23 mouse cellular contexts compared by ENCODE assay signal in genomic region chr15:88318048-88318447, GRCm38 (mm10).
DNase-seq lines count a peak whose midpoint lies in the region; ATAC-seq and TF ChIP-seq lines count a peak whose summit lies in the region.
"Had no signal": no experiment of that assay in that cellular context is flagged by ENCODE, and none has a peak within 500 bp of the region (broad histone marks: within the 10 kb centered on the region; RNA-seq: fewer than 3 reads in every experiment).

No protein-coding gene starts in this region.

- no peaks in the 10 kb centered on the region for H3K9me3 ChIP-seq in forebrain, embryonic 10.5 days
- H3K9me3 ChIP-seq in forebrain, embryonic 11.5 days (ENCODE audit: control insufficient read depth, low read length), result no peaks in the 10 kb centered on the region
- no peaks in the 10 kb centered on the region for H3K9me3 ChIP-seq in midbrain, embryonic 12.5 days
- H3K9me3 ChIP-seq in midbrain, embryonic 15.5 days, result no peaks in the 10 kb centered on the region
- H3K9me3 ChIP-seq in forebrain, embryonic 14.5 days (replicated peaks; ENCODE audit: control insufficient read depth, low read length), result no peaks in the 10 kb centered on the region
- no peaks in the 10 kb centered on the region for H3K9me3 ChIP-seq in midbrain, embryonic 14.5 days (ENCODE audit: control insufficient read depth, low read length)
- H3K9me3 ChIP-seq: heart, embryonic 12.5 days; intestine, embryonic 15.5 days; limb, embryonic 12.5 days; liver, embryonic 13.5 days; neural tube, embryonic 15.5 days had no signal

- no peak overlapping the region for H3K4me3 ChIP-seq in forebrain, embryonic 10.5 days
- no peak overlapping the region for H3K4me3 ChIP-seq in forebrain, embryonic 11.5 days (ENCODE audit: low read depth, low read length)
- H3K4me3 ChIP-seq in midbrain, embryonic 12.5 days, result no peak overlapping the region
- H3K4me3 ChIP-seq in midbrain, embryonic 15.5 days, result no peak overlapping the region
- H3K4me3 ChIP-seq in forebrain, embryonic 14.5 days (ENCODE audit: low read depth, low read length), result no peak overlapping the region
- H3K4me3 ChIP-seq in midbrain, embryonic 14.5 days (replicated peaks; ENCODE audit: low read depth, low read length), result no peak overlapping the region
- no peak overlapping the region for H3K4me3 ChIP-seq in gastrocnemius, adult 2 months
- H3K4me3 ChIP-seq: heart, embryonic 12.5 days; intestine, embryonic 15.5 days; limb, embryonic 12.5 days; liver, embryonic 13.5 days; myocyte; neural tube, embryonic 15.5 days had no signal

- peaks cover 27% of the 10 kb centered on the region for H3K4me1 ChIP-seq in forebrain, embryonic 10.5 days
- H3K4me1 ChIP-seq in forebrain, embryonic 11.5 days (replicated peaks; ENCODE audit: control insufficient read depth, insufficient read depth, low read length), result peaks cover 4% of the 10 kb centered on the region; the same call in 1 of the 2 replicates
- peaks cover 19% of the 10 kb centered on the region; the same call in 1 of the 2 replicates for H3K4me1 ChIP-seq in midbrain, embryonic 12.5 days
- peaks cover 15% of the 10 kb centered on the region for H3K4me1 ChIP-seq in midbrain, embryonic 15.5 days
- H3K4me1 ChIP-seq in forebrain, embryonic 14.5 days (ENCODE audit: control insufficient read depth, insufficient read depth, low read length), result peaks cover 29% of the 10 kb centered on the region
- H3K4me1 ChIP-seq in midbrain, embryonic 14.5 days (ENCODE audit: control insufficient read depth, insufficient read depth, low read length), result peaks cover 11% of the 10 kb centered on the region; the same call in 1 of the 2 replicates
- H3K4me1 ChIP-seq: heart, embryonic 12.5 days; intestine, embryonic 15.5 days; liver, embryonic 13.5 days had no signal

- DNase-seq in forebrain, embryonic 10.5 days (ENCODE audit: extremely low spot score, low spot score), result no peak
- no peak for DNase-seq in forebrain, embryonic 11.5 days (ENCODE audit: low spot score)
- peak; percentile 92 for DNase-seq in forebrain, embryonic 14.5 days (ENCODE audit: low spot score)
- peak; percentile 52 for DNase-seq in midbrain, embryonic 14.5 days
- no peak for DNase-seq in gastrocnemius, adult 2 months
- DNase-seq in B cell, adult 2 months, result no peak
- DNase-seq: adrenal gland, postnatal 14 days; cerebellum, adult 9-11 months; embryo, embryonic 11 days; gastrocnemius, postnatal 36 days; kidney, postnatal 4 days; liver, embryonic 13.5 days; spleen, adult 18-20 months; thymus, postnatal 14 days had no signal

- H3K27me3 ChIP-seq in forebrain, embryonic 10.5 days (ENCODE audit: poor library complexity, severe bottlenecking), result peaks cover 11% of the 10 kb centered on the region; the same call in 1 of the 2 replicates
- no peaks in the 10 kb centered on the region for H3K27me3 ChIP-seq in forebrain, embryonic 11.5 days (ENCODE audit: control insufficient read depth, insufficient read depth, low read length)
- no peaks in the 10 kb centered on the region for H3K27me3 ChIP-seq in midbrain, embryonic 12.5 days
- H3K27me3 ChIP-seq in midbrain, embryonic 15.5 days (replicated peaks), result no peaks in the 10 kb centered on the region
- no peaks in the 10 kb centered on the region for H3K27me3 ChIP-seq in forebrain, embryonic 14.5 days (replicated peaks; ENCODE audit: control insufficient read depth, insufficient read depth, low read length)
- H3K27me3 ChIP-seq in midbrain, embryonic 14.5 days (ENCODE audit: control insufficient read depth, insufficient read depth, low read length), result no peaks in the 10 kb centered on the region
- H3K27me3 ChIP-seq: heart, embryonic 12.5 days; intestine, embryonic 15.5 days; limb, embryonic 12.5 days; liver, embryonic 13.5 days; neural tube, embryonic 15.5 days had no signal

- no peak for ATAC-seq in forebrain, embryonic 11.5 days (replicated peaks; ENCODE audit: low FRiP score)
- ATAC-seq in midbrain, embryonic 12.5 days (ENCODE audit: low FRiP score, low read depth), result 0 out of 2 replicates have a peak, but pooled peaks have one; percentile 34
- no peak for ATAC-seq in midbrain, embryonic 15.5 days (replicated peaks)
- ATAC-seq in forebrain, embryonic 14.5 days, result peak; percentile 87
- ATAC-seq in midbrain, embryonic 14.5 days (ENCODE audit: low FRiP score, low TSS enrichment), result no peak; the same call in 1 of the 2 replicates
- ATAC-seq: activated CD4-positive, CD25-positive, alpha-beta regulatory T cell, adult 4 months; intestine, embryonic 15.5 days; lung, postnatal 0 days had no signal

- no peak overlapping the region for H3K4me2 ChIP-seq in forebrain, embryonic 11.5 days (ENCODE audit: low read depth, low read length, severe bottlenecking)
- no peak overlapping the region for H3K4me2 ChIP-seq in midbrain, embryonic 12.5 days (replicated peaks)
- H3K4me2 ChIP-seq in midbrain, embryonic 15.5 days, result no peak overlapping the region
- H3K4me2 ChIP-seq in forebrain, embryonic 14.5 days (ENCODE audit: low read length), result no peak overlapping the region
- no peak overlapping the region for H3K4me2 ChIP-seq in midbrain, embryonic 14.5 days (ENCODE audit: low read length)
- H3K4me2 ChIP-seq: heart, embryonic 12.5 days; intestine, embryonic 15.5 days; limb, embryonic 12.5 days; liver, embryonic 13.5 days; neural tube, embryonic 15.5 days had no signal

- no peaks in the 10 kb centered on the region for H3K36me3 ChIP-seq in forebrain, embryonic 10.5 days (replicated peaks)
- H3K36me3 ChIP-seq in forebrain, embryonic 11.5 days (ENCODE audit: control insufficient read depth, insufficient read depth, low read length), result no peaks in the 10 kb centered on the region
- no peaks in the 10 kb centered on the region for H3K36me3 ChIP-seq in midbrain, embryonic 12.5 days
- no peaks in the 10 kb centered on the region for H3K36me3 ChIP-seq in midbrain, embryonic 15.5 days (replicated peaks)
- H3K36me3 ChIP-seq in forebrain, embryonic 14.5 days (ENCODE audit: control insufficient read depth, insufficient read depth, low read length), result no peaks in the 10 kb centered on the region
- no peaks in the 10 kb centered on the region for H3K36me3 ChIP-seq in midbrain, embryonic 14.5 days (ENCODE audit: control insufficient read depth, insufficient read depth, low read length)
- H3K36me3 ChIP-seq: heart, embryonic 12.5 days; intestine, embryonic 15.5 days; limb, embryonic 12.5 days; liver, embryonic 13.5 days; neural tube, embryonic 15.5 days had no signal

- 0 out of 2 replicates have a peak overlapping the region, but pooled peaks have one; percentile 21 for H3K27ac ChIP-seq in forebrain, embryonic 10.5 days
- H3K27ac ChIP-seq in forebrain, embryonic 11.5 days (ENCODE audit: low read depth, low read length), result no peak overlapping the region
- no peak overlapping the region for H3K27ac ChIP-seq in midbrain, embryonic 12.5 days (replicated peaks)
- H3K27ac ChIP-seq in midbrain, embryonic 15.5 days, result no peak overlapping the region
- peak overlapping the region; percentile 71 for H3K27ac ChIP-seq in forebrain, embryonic 14.5 days (ENCODE audit: low read depth, low read length)
- no peak overlapping the region for H3K27ac ChIP-seq in midbrain, embryonic 14.5 days (replicated peaks; ENCODE audit: low read depth, low read length)
- no peak overlapping the region for H3K27ac ChIP-seq in gastrocnemius, adult 2 months
- H3K27ac ChIP-seq: intestine, embryonic 15.5 days; limb, embryonic 12.5 days; liver, embryonic 13.5 days; neural tube, embryonic 15.5 days had no signal

- intact Hi-C loops in gastrocnemius, adult 2 months (cut with DNase I), result no loop called here

- 65% methylated on average over 8 of the region's 8 CpGs for WGBS in forebrain, embryonic 10.5 days
- WGBS in forebrain, embryonic 11.5 days, result 57% methylated on average over 8 of the region's 8 CpGs
- WGBS in midbrain, embryonic 12.5 days, result 55% methylated on average over 8 of the region's 8 CpGs
- WGBS in midbrain, embryonic 15.5 days, result 33% methylated on average over 8 of the region's 8 CpGs
- WGBS in forebrain, embryonic 14.5 days, result 36% methylated on average over 8 of the region's 8 CpGs
- WGBS in midbrain, embryonic 14.5 days, result 29% methylated on average over 8 of the region's 8 CpGs

- H3K9ac ChIP-seq in forebrain, embryonic 11.5 days (ENCODE audit: low read length), result no peak overlapping the region
- H3K9ac ChIP-seq in midbrain, embryonic 12.5 days (replicated peaks), result no peak overlapping the region
- no peak overlapping the region for H3K9ac ChIP-seq in midbrain, embryonic 15.5 days
- H3K9ac ChIP-seq in forebrain, embryonic 14.5 days (ENCODE audit: low read length), result no peak overlapping the region
- no peak overlapping the region for H3K9ac ChIP-seq in midbrain, embryonic 14.5 days (replicated peaks; ENCODE audit: low read length)
- H3K9ac ChIP-seq: heart, embryonic 12.5 days; intestine, embryonic 15.5 days; limb, embryonic 12.5 days; liver, embryonic 13.5 days; neural tube, embryonic 15.5 days had no signal

- no peak for TF ChIP-seq CTCF in gastrocnemius, adult 2 months (IDR thresholded peaks at IDR 0.05)

Comparison
In these comparisons a context has a peak if more than half of its experiments do, and no peak if none do; other contexts are left out.
1. DNase-seq: peak in forebrain, embryonic 14.5 days (single experiment) and midbrain, embryonic 14.5 days (single experiment); none in forebrain, embryonic 10.5 days (single experiment), forebrain, embryonic 11.5 days (single experiment), gastrocnemius, adult 2 months (single experiment) and B cell, adult 2 months (0 of 2).
2. H3K27ac ChIP-seq: peak in forebrain, embryonic 10.5 days (single experiment) and forebrain, embryonic 14.5 days (single experiment); none in forebrain, embryonic 11.5 days (single experiment), midbrain, embryonic 12.5 days (single experiment), midbrain, embryonic 15.5 days (single experiment), midbrain, embryonic 14.5 days (single experiment) and gastrocnemius, adult 2 months (single experiment).
3. ATAC-seq: peak in midbrain, embryonic 12.5 days (single experiment) and forebrain, embryonic 14.5 days (single experiment); none in forebrain, embryonic 11.5 days (single experiment), midbrain, embryonic 15.5 days (single experiment) and midbrain, embryonic 14.5 days (single experiment).